Mouse (Mus musculus) forebrain, embryonic 16.5 days (tissue): Measurements from ENCODE around the gene Epor. TPM values are rescaled to one million over a fixed set of nuclear protein-coding genes. Genes with fewer than 3 reads are reported as not detected.
A peak's percentile ranks its signal among the peaks of the same experiment; 100 is the strongest.

Experiments
- ATAC-seq: fragments of 200-750 bp; cut with Nextera tagmentation; 2 replicates; pipeline ENCODE4 v1.8.0; 2017; ENCODE audit warnings: mild to moderate bottlenecking, moderate library complexity
- H3K27ac ChIP-seq: fragments of 300-500 bp; sonication (generic); 2 replicates; pipeline ENCODE4 v1.5.1; 2014; ENCODE audit warnings: low read length, control low read depth
- H3K27me3 ChIP-seq: fragments of 300-500 bp; sonication (generic); replicated peaks from 2 replicates; pipeline ENCODE4 v1.6.1; 2014; ENCODE audit warnings: low read length; ENCODE audit not compliant: control insufficient read depth, insufficient read depth
- H3K36me3 ChIP-seq: fragments of 300-500 bp; sonication (generic); 2 replicates; pipeline ENCODE4 v1.6.1; 2014; ENCODE audit not compliant: control insufficient read depth, insufficient read depth
- H3K4me1 ChIP-seq: fragments of 300-500 bp; sonication (generic); replicated peaks from 2 replicates; pipeline ENCODE4 v1.6.1; 2014; ENCODE audit warnings: low read length; ENCODE audit not compliant: control insufficient read depth, insufficient read depth
- H3K4me2 ChIP-seq: fragments of 300-500 bp; sonication (generic); 2 replicates; pipeline ENCODE4 v1.6.1; 2014; ENCODE audit warnings: mild to moderate bottlenecking, low read length, control low read depth
- H3K4me3 ChIP-seq: fragments of 300-500 bp; sonication (generic); replicated peaks from 2 replicates; pipeline ENCODE4 v1.5.1; 2014; ENCODE audit warnings: mild to moderate bottlenecking, low read length, control low read depth
- H3K9ac ChIP-seq: fragments of 300-500 bp; sonication (generic); replicated peaks from 2 replicates; pipeline ENCODE4 v1.6.1; 2014; ENCODE audit warnings: low read depth, low read length, control low read depth
- H3K9me3 ChIP-seq: fragments of 300-500 bp; sonication (generic); 2 replicates; pipeline ENCODE4 v1.6.1; 2016; ENCODE audit warnings: low read length; ENCODE audit not compliant: control insufficient read depth
- WGBS: fragments of 180-500 bp; shearing (Covaris S2); extraction: QIAGEN DNeasy Blood & Tissue Kit; methylation state at CpG from one replicate; pipeline ENCODE4 v1.1.7; 2014; 5-methylcytosine and 5-hydroxymethylcytosine counted together
- polyA plus RNA-seq: library from polyadenylated mRNA; unstranded; fragments of >200 nt; fragmentation: Nextera tagmentation; extraction: Ambion mirVana; gene quantifications from 2 replicates; pipeline ENCODE4 v1.2.1, GENCODE M21; 2015

Gene Epor
- polyA plus RNA-seq, 1 experiment from 2014 or later: 1.6 TPM

GRCm38 (mm10) chr9:21958372-21958771, 4.9 kb downstream of the Epor start:
- WGBS: 89% methylated on average over 5 of the region's 5 CpGs
- Histone ChIP-seq H3K4me3 (no peak overlapping the region), H3K4me2 (no peak overlapping the region), H3K27me3 (peaks cover 37% of the 10 kb centered on the region), H3K4me1 (peaks cover 37% of the 10 kb centered on the region), H3K27ac (no peak overlapping the region), H3K9me3 (no peaks in the 10 kb centered on the region), H3K36me3 (no peaks in the 10 kb centered on the region), H3K9ac (no peak overlapping the region)
- no peak for ATAC-seq

- peak within 1 kb of the TSS; percentile 75 for H3K4me2 ChIP-seq
- ATAC-seq: peak; percentile 98
- H3K27me3 ChIP-seq: peaks cover 13% of the 10 kb centered on the region
- H3K36me3 ChIP-seq: no peaks in the 10 kb centered on the region
- under 1% methylated on average over 54 of the region's 54 CpGs for WGBS
- peak within 1 kb of the TSS; percentile 78 for H3K4me3 ChIP-seq
- H3K27ac ChIP-seq: peak within 1 kb of the TSS; percentile 97
- peak within 1 kb of the TSS; percentile 90 for H3K9ac ChIP-seq
- H3K4me1 ChIP-seq: peaks cover 25% of the 10 kb centered on the region
- no peaks in the 10 kb centered on the region for H3K9me3 ChIP-seq
Observed at GRCm38 (mm10) chr9:21955570-21956281, 7.6 kb downstream of the Epor start, which contains the start of gene Swsap1. TSS of gene Swsap1 (plus strand) at chr9:21955755.

- H3K4me2 ChIP-seq: peak overlapping the region; percentile 68
- peak overlapping the region; percentile 90 for H3K9ac ChIP-seq
- H3K36me3 ChIP-seq: no peaks in the 10 kb centered on the region
- peaks cover 8% of the 10 kb centered on the region for H3K27me3 ChIP-seq
- peak overlapping the region; percentile 78 for H3K4me3 ChIP-seq
- 3% methylated on average over 18 of the region's 18 CpGs for WGBS
- peak overlapping the region; percentile 97 for H3K27ac ChIP-seq
- peaks cover 25% of the 10 kb centered on the region for H3K4me1 ChIP-seq
- peak; percentile 34 for ATAC-seq
- H3K9me3 ChIP-seq: no peaks in the 10 kb centered on the region
Observed at GRCm38 (mm10) chr9:21955225-21955569, 8.1 kb downstream of the Epor start.

GRCm38 (mm10) chr9:21954635-21955034, 8.7 kb downstream of the Epor start:
- ATAC-seq: no peak
- no peaks in the 10 kb centered on the region for H3K9me3 ChIP-seq
- no peak overlapping the region for H3K4me3 ChIP-seq
- peaks cover 4% of the 10 kb centered on the region; the same call in 1 of the 2 replicates for H3K27me3 ChIP-seq
- no peak overlapping the region for H3K9ac ChIP-seq
- H3K27ac ChIP-seq: no peak overlapping the region
- peak overlapping the region; percentile 68; the same call in 1 of the 2 replicates for H3K4me2 ChIP-seq
- H3K36me3 ChIP-seq: no peaks in the 10 kb centered on the region
- WGBS: 83% methylated on average over 3 of the region's 3 CpGs
- peaks cover 25% of the 10 kb centered on the region for H3K4me1 ChIP-seq

GRCm38 (mm10) chr9:21953600-21953999, 9.7 kb downstream of the Epor start:
- H3K4me2 ChIP-seq: no peak overlapping the region
- no peak for ATAC-seq
- H3K9me3 ChIP-seq: no peaks in the 10 kb centered on the region
- no peaks in the 10 kb centered on the region for H3K27me3 ChIP-seq
- H3K9ac ChIP-seq: no peak overlapping the region
- no peak overlapping the region for H3K4me3 ChIP-seq
- peak overlapping the region; percentile 59 for H3K27ac ChIP-seq
- H3K4me1 ChIP-seq: peaks cover 25% of the 10 kb centered on the region
- H3K36me3 ChIP-seq: no peaks in the 10 kb centered on the region
- 2% methylated on average over 3 of the region's 3 CpGs for WGBS

GRCm38 (mm10) chr9:21951977-21952376, 11.3 kb downstream of the Epor start:
- Histone ChIP-seq H3K9ac (no peak overlapping the region), H3K4me1 (peaks cover 25% of the 10 kb centered on the region), H3K4me3 (no peak overlapping the region), H3K27me3 (peaks cover 3% of the 10 kb centered on the region; the same call in 1 of the 2 replicates), H3K9me3 (no peaks in the 10 kb centered on the region), H3K4me2 (no peak overlapping the region), H3K27ac (no peak overlapping the region), H3K36me3 (peaks cover 3% of the 10 kb centered on the region; the same call in 1 of the 2 replicates)
- ATAC-seq: no peak
- WGBS: 75% methylated on average over 3 of the region's 3 CpGs

- Histone ChIP-seq H3K9me3 (no peaks in the 10 kb centered on the region), H3K27me3 (peaks cover 3% of the 10 kb centered on the region; the same call in 1 of the 2 replicates), H3K27ac (no peak overlapping the region), H3K9ac (no peak overlapping the region), H3K4me1 (peaks cover 19% of the 10 kb centered on the region), H3K36me3 (peaks cover 5% of the 10 kb centered on the region; the same call in 1 of the 2 replicates), H3K4me3 (no peak overlapping the region), H3K4me2 (no peak overlapping the region)
- WGBS: 19% methylated on average over 11 of the region's 11 CpGs
- no peak for ATAC-seq
Observed at GRCm38 (mm10) chr9:21950322-21950721, 13.0 kb downstream of the Epor start.

- Histone ChIP-seq H3K9ac (no peak overlapping the region), H3K4me2 (no peak overlapping the region), H3K4me3 (no peak overlapping the region), H3K27me3 (peaks cover 3% of the 10 kb centered on the region; the same call in 1 of the 2 replicates), H3K36me3 (peaks cover 5% of the 10 kb centered on the region; the same call in 1 of the 2 replicates), H3K9me3 (no peaks in the 10 kb centered on the region), H3K27ac (no peak overlapping the region), H3K4me1 (peaks cover 9% of the 10 kb centered on the region)
- no peak for ATAC-seq
- 65% methylated on average over 6 of the region's 6 CpGs for WGBS
Observed at GRCm38 (mm10) chr9:21948790-21949189, 14.5 kb downstream of the Epor start.

GRCm38 (mm10) chr9:21948146-21948545, 15.2 kb downstream of the Epor start:
- peaks cover 3% of the 10 kb centered on the region; the same call in 1 of the 2 replicates for H3K27me3 ChIP-seq
- peaks cover 5% of the 10 kb centered on the region; the same call in 1 of the 2 replicates for H3K36me3 ChIP-seq
- H3K4me2 ChIP-seq: no peak overlapping the region
- H3K4me3 ChIP-seq: no peak overlapping the region
- no peak overlapping the region for H3K27ac ChIP-seq
- peaks cover 3% of the 10 kb centered on the region; the same call in 1 of the 2 replicates for H3K4me1 ChIP-seq
- no peaks in the 10 kb centered on the region for H3K9me3 ChIP-seq
- no peak for ATAC-seq
- 60% methylated on average over 8 of the region's 8 CpGs for WGBS
- no peak overlapping the region for H3K9ac ChIP-seq
